Mouse (Mus musculus) adipocyte (in vitro differentiated cells): ENCODE data around the gene Olfr572.

Source experiments
- DNase-seq: peaks from one replicate; pipeline ENCODE4 v3.0.0-alpha.2; 2016; ENCODE audit warnings: low spot score

Olfr572 gene

GRCm38 (mm10) chr7:102924109-102924508 is at the start of gene Olfr572:
Gene Olfr572, plus strand, starts transcription at chr7:102924409.
- no peak for DNase-seq

GRCm38 (mm10) chr7:102876822-102877221 is 47.4 kb upstream of the Olfr572 start, which contains the start of gene Olfr568:
Gene Olfr568, plus strand, starts transcription at chr7:102877122.
- no peak for DNase-seq

- no peak for DNase-seq
Measured at GRCm38 (mm10) chr7:102890782-102891181, 33.4 kb upstream of the Olfr572 start, which contains the start of gene Olfr569. Gene Olfr569, minus strand, starts transcription at chr7:102890882.

GRCm38 (mm10) chr7:102915261-102915660 is 8.9 kb upstream of the Olfr572 start:
- no peak for DNase-seq

- no peak for DNase-seq
Measured at GRCm38 (mm10) chr7:102916405-102916804, 7.8 kb upstream of the Olfr572 start.

GRCm38 (mm10) chr7:102917032-102917875 is 7.0 kb upstream of the Olfr572 start, which contains the start of gene Olfr571:
Gene Olfr571, minus strand, starts transcription at chr7:102917536.
- DNase-seq = no peak

- DNase-seq = peak; percentile 70
Measured at GRCm38 (mm10) chr7:102919632-102920031, 4.6 kb upstream of the Olfr572 start.

- no peak for DNase-seq
Measured at GRCm38 (mm10) chr7:102927105-102927504, 2.9 kb downstream of the Olfr572 start.

- DNase-seq = no peak
Measured at GRCm38 (mm10) chr7:102942475-102942874, 18.3 kb downstream of the Olfr572 start, which contains the start of gene Olfr573-ps1. Gene Olfr573-ps1, minus strand, starts transcription at chr7:102942575.

GRCm38 (mm10) chr7:102943417-102943816 is 19.2 kb downstream of the Olfr572 start:
- no peak for DNase-seq

- no peak for DNase-seq
Measured at GRCm38 (mm10) chr7:102948167-102948566, 24.0 kb downstream of the Olfr572 start, which contains the start of gene Olfr574. Gene Olfr574, plus strand, starts transcription at chr7:102948467.

- no peak for DNase-seq
Measured at GRCm38 (mm10) chr7:102950732-102951131, 26.5 kb downstream of the Olfr572 start.

GRCm38 (mm10) chr7:102958137-102958536 is 33.9 kb downstream of the Olfr572 start:
- no peak for DNase-seq

GRCm38 (mm10) chr7:102958593-102958992 is 34.4 kb downstream of the Olfr572 start, which contains the start of gene Olfr575:
Gene Olfr575, minus strand, starts transcription at chr7:102958775.
- DNase-seq = no peak

- no peak for DNase-seq
Measured at GRCm38 (mm10) chr7:102962360-102962759, 38.2 kb downstream of the Olfr572 start, which contains the start of gene Olfr576. Gene Olfr576, plus strand, starts transcription at chr7:102962660.

GRCm38 (mm10) chr7:102974399-102974798 is 50.2 kb downstream of the Olfr572 start:
- no peak for DNase-seq

- no peak for DNase-seq
Measured at GRCm38 (mm10) chr7:102975843-102976242, 51.6 kb downstream of the Olfr572 start, which contains the start of gene Olfr577. Gene Olfr577, minus strand, starts transcription at chr7:102975943.
